Mouse (Mus musculus) myocyte (in vitro differentiated cells): ENCODE results near the gene Ptcd2. TPM values are rescaled to one million over a fixed set of nuclear protein-coding genes. Genes with fewer than 3 reads are reported as not detected.

Experiments
- H3K27me3 ChIP-seq: one replicate; pipeline ENCODE4 v1.6.1; 2011; ENCODE audit not compliant: control insufficient read depth, insufficient read depth, insufficient read length
- H3K36me3 ChIP-seq: one replicate; pipeline ENCODE4 v1.6.1; 2011; ENCODE audit not compliant: control insufficient read depth, insufficient read depth
- H3K4me2 ChIP-seq: one replicate; pipeline ENCODE4 v1.6.1; 2011; ENCODE audit warnings: low read depth, control low read depth
- H3K4me3 ChIP-seq: one replicate; pipeline ENCODE4 v1.5.1; 2011; ENCODE audit warnings: mild to moderate bottlenecking, control low read depth, moderate library complexity
- H3K79me2 ChIP-seq: one replicate; pipeline ENCODE4 v1.6.1; 2011; ENCODE audit not compliant: control insufficient read depth, insufficient read depth
- H3ac ChIP-seq: one replicate; pipeline ENCODE4 v1.6.1; 2011; ENCODE audit not compliant: control insufficient read depth, insufficient read length
- CEBPB ChIP-seq: IDR thresholded peaks from 2 replicates; pipeline ENCODE4 v1.6.1; 2011; ENCODE audit warnings: mild to moderate bottlenecking, moderate library complexity; ENCODE audit not compliant: poor library complexity, insufficient read depth, severe bottlenecking
- E2F4 ChIP-seq: IDR thresholded peaks from one replicate; pipeline ENCODE4 v1.6.1; 2011; ENCODE audit warnings: mild to moderate bottlenecking, control low read depth, moderate library complexity; ENCODE audit not compliant: insufficient read depth
- MAX ChIP-seq: IDR thresholded peaks from one replicate; pipeline ENCODE4 v1.6.1; 2011; ENCODE audit warnings: low read depth, mild to moderate bottlenecking, control low read depth
- MYOD1 ChIP-seq, 3 experiments: IDR thresholded peaks; one replicate each; pipeline ENCODE4 v1.6.1; 2011; ENCODE audit warnings: control low read depth in 2 of 3, low read depth in 2 of 3, mild to moderate bottlenecking in 2 of 3, moderate library complexity in 1 of 3; ENCODE audit not compliant: insufficient read length in 2 of 3, control insufficient read depth in 1 of 3
- MYOG ChIP-seq, 3 experiments: IDR thresholded peaks; one replicate each; pipeline ENCODE4 v1.6.1; 2011; ENCODE audit warnings: control low read depth in 2 of 3, low read depth in 2 of 3, mild to moderate bottlenecking in 2 of 3; ENCODE audit not compliant: insufficient read length in 2 of 3, control insufficient read depth in 1 of 3, insufficient read depth in 1 of 3
- POLR2A ChIP-seq: IDR thresholded peaks from one replicate; pipeline ENCODE4 v1.6.1; 2011; ENCODE audit warnings: low read depth, mild to moderate bottlenecking, control low read depth, moderate library complexity; ENCODE audit not compliant: insufficient read length
- POLR2AphosphoS2 ChIP-seq: IDR thresholded peaks from one replicate; pipeline ENCODE4 v1.6.1; 2011; ENCODE audit warnings: low read depth, control low read depth; ENCODE audit not compliant: insufficient read length
- REST ChIP-seq: IDR thresholded peaks from one replicate; pipeline ENCODE4 v1.6.1; 2011; ENCODE audit warnings: mild to moderate bottlenecking, control low read depth, moderate library complexity; ENCODE audit not compliant: insufficient read depth, insufficient read length
- SRF ChIP-seq: IDR thresholded peaks from one replicate; pipeline ENCODE4 v1.6.1; 2011; ENCODE audit warnings: low read depth; ENCODE audit not compliant: control insufficient read depth, insufficient read length
- TCF12 ChIP-seq: IDR thresholded peaks from one replicate; pipeline ENCODE4 v1.6.1; 2011; ENCODE audit warnings: mild to moderate bottlenecking, control low read depth; ENCODE audit not compliant: poor library complexity, insufficient read depth, severe bottlenecking
- TCF3 ChIP-seq: IDR thresholded peaks from one replicate; pipeline ENCODE4 v1.6.1; 2011; ENCODE audit warnings: low read depth, control low read depth; ENCODE audit not compliant: insufficient read length
- USF1 ChIP-seq: IDR thresholded peaks from one replicate; pipeline ENCODE4 v1.6.1; 2011; ENCODE audit warnings: low read depth, mild to moderate bottlenecking, control low read depth, moderate library complexity
- polyA plus RNA-seq: library from polyadenylated mRNA; unstranded; fragments of >200 nt; fragmentation: generic; extraction: Trizol; gene quantifications from one replicate; pipeline ENCODE4 v1.2.1, GENCODE M21; 2012; ENCODE audit warnings: missing spikeins

Gene Ptcd2
- polyA plus RNA-seq, 1 experiment = 25.1 TPM

DNA sequence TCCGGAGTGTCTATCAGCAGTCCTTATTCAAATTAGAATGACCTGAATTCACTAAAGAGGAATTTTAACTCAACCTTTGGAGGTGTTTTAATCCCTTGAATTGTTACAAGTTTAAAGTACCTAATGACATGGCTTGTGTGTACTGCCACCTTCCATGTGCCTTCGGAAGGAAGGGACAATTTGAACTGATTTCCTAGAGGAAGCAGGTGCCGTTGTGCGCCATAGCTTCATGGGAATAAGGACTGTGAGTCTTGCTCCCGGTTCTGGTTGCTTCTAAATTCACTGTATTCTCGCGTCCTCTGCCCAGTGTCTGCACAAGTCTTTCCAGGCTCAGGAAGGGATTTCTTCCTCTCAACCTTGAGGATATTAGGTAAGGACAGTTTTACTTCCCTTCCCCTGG lies 41.8 kb upstream of the Ptcd2 start:
- H3ac ChIP-seq = no peak overlapping the region
- TF ChIP-seq REST = no peak
- no peak for TF ChIP-seq TCF12
- TF ChIP-seq E2F4 = no peak
- no peak for TF ChIP-seq MAX
- no peak for TF ChIP-seq CEBPB
- TF ChIP-seq USF1 = no peak
- no peak for TF ChIP-seq POLR2A
- no peak for TF ChIP-seq MYOD1 (IDR thresholded peaks at IDR 0.05; ENCODE audit: control insufficient read depth in 1 of 3, insufficient read length in 2 of 3, low read depth in 2 of 3)
- TF ChIP-seq MYOG (IDR thresholded peaks at IDR 0.05; ENCODE audit: control insufficient read depth in 1 of 3, insufficient read depth in 1 of 3, insufficient read length in 2 of 3, low read depth in 2 of 3) = no peak
- no peaks in the 10 kb centered on the region for H3K27me3 ChIP-seq
- no peaks in the 10 kb centered on the region for H3K79me2 ChIP-seq
- H3K4me2 ChIP-seq = no peak overlapping the region
- no peaks in the 10 kb centered on the region for H3K36me3 ChIP-seq
- no peak overlapping the region for H3K4me3 ChIP-seq

DNA sequence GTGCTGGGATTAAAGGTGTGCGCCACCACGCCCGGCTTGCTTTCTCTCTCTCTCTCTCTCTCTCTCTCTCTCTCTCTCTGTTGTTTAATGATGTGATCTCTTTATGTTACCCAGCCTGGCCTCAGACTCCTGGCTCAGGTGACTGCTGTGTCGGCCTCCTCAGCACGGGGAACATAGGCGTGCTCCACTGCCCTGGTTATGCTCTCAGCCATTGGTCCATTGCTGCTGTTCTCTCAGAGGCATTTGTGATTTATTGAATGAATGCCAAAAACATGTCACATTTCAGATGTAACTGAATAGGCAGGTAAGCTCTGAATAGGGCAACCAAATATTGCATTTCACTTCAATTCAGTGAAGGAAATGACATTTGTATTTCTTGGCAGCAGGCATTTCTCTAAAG lies 41.4 kb upstream of the Ptcd2 start:
- Histone ChIP-seq H3ac (no peak overlapping the region), H3K4me3 (no peak overlapping the region), H3K4me2 (no peak overlapping the region), H3K36me3 (no peaks in the 10 kb centered on the region), H3K79me2 (no peaks in the 10 kb centered on the region), H3K27me3 (no peaks in the 10 kb centered on the region)
- TF ChIP-seq MYOD1 (IDR thresholded peaks at IDR 0.05; ENCODE audit: control insufficient read depth in 1 of 3, insufficient read length in 2 of 3, low read depth in 2 of 3) (no peak), SRF (no peak), MAX (no peak), TCF3 (no peak), POLR2AphosphoS2 (no peak), USF1 (no peak), CEBPB (no peak)

DNA sequence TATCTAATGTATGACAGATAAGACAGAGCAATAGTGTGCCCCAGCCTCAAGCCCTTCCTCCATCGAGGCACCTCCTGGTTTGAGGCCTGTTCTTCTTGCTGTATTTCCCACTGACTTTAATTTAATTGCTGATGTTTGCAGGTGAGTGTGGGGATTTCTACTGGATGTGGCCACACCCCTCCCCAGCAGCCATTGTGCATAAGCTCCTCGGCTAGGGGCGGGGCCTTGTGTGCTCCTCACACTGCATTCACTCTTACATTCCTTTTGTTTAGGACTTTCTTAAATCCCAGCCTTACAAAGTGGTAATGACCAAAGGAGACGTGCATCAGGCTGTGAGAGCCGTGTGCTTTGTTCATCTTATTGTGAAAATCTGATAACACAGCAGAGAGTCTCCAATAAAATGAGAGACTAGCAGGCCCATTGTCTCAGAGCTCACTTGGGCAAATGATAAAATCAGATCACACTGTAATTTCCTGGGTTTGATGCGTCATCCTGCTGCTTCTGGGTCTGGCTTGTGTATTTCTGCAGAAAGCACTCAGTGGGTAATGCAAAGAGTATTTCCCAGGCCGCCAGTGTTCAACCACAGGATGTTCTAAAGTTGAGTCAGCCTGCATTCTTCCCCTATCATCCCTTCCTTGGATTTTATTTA lies 40.2 kb upstream of the Ptcd2 start:
- Histone ChIP-seq H3ac (no peak overlapping the region), H3K4me2 (peak overlapping the region; percentile 60), H3K36me3 (no peaks in the 10 kb centered on the region), H3K4me3 (no peak overlapping the region), H3K79me2 (no peaks in the 10 kb centered on the region), H3K27me3 (no peaks in the 10 kb centered on the region)
- TF ChIP-seq MYOD1 (IDR thresholded peaks at IDR 0.05; ENCODE audit: control insufficient read depth in 1 of 3, insufficient read length in 2 of 3, low read depth in 2 of 3) = no peak
- no peak for TF ChIP-seq SRF

DNA sequence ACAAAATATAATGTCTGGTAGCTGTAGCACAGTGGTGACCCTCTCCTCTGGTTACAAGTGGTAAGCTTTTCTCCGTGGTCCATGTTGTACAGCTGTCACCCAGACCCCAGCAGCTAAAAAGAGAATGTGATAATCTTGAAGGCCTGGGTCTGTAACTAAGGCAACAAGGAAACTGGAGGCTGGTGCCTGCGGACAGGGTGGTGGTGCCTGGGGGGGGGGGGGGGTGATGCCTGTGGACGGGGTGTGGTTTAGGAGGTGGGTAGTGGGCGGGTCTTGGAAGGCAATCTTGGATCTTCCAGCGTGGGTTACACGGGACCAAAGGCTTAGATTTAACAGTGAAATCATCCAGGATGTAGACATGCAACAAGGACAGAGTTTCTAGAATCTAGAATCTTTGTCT lies 37.9 kb upstream of the Ptcd2 start:
- TF ChIP-seq MYOG (IDR thresholded peaks at IDR 0.05; ENCODE audit: control insufficient read depth in 1 of 3, insufficient read depth in 1 of 3, insufficient read length in 2 of 3, low read depth in 2 of 3) (peak in 1 of 3 experiments; percentile 29), MAX (no peak), TCF12 (no peak), MYOD1 (IDR thresholded peaks at IDR 0.05; ENCODE audit: control insufficient read depth in 1 of 3, insufficient read length in 2 of 3, low read depth in 2 of 3) (peak in 1 of 3 experiments; percentile 30)
- peak overlapping the region; percentile 37 for H3K4me2 ChIP-seq
- H3K36me3 ChIP-seq = no peaks in the 10 kb centered on the region
- H3K79me2 ChIP-seq = no peaks in the 10 kb centered on the region
- H3ac ChIP-seq = no peak overlapping the region
- H3K27me3 ChIP-seq = no peaks in the 10 kb centered on the region
- no peak overlapping the region for H3K4me3 ChIP-seq

DNA sequence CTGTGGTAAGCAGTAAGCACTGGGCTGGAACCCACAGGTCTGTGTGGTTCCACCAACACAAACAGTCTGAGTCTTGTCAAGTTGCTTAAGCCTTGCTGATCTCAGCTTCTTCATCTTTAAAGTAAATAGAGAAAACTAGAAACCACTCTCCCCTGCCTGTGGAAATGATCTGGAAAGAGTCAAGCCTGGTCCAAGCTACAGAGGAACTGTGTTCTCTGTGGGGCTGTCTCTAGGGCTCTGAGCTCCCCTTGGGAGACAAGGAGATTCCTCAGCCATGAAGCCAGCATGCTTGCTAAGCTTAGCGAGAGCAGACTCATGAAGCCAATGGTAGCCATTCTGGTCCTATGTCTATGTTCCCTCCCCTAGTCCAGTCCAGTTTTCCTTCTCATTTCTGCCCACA lies 33.7 kb upstream of the Ptcd2 start:
- no peak overlapping the region for H3K4me3 ChIP-seq
- TF ChIP-seq TCF12 (no peak), REST (no peak), E2F4 (no peak), MYOG (IDR thresholded peaks at IDR 0.05; ENCODE audit: control insufficient read depth in 1 of 3, insufficient read depth in 1 of 3, insufficient read length in 2 of 3, low read depth in 2 of 3) (no peak), POLR2AphosphoS2 (no peak)
- no peaks in the 10 kb centered on the region for H3K36me3 ChIP-seq
- H3K79me2 ChIP-seq = no peaks in the 10 kb centered on the region
- H3K27me3 ChIP-seq = no peaks in the 10 kb centered on the region
- H3K4me2 ChIP-seq = no peak overlapping the region
- no peak overlapping the region for H3ac ChIP-seq

DNA sequence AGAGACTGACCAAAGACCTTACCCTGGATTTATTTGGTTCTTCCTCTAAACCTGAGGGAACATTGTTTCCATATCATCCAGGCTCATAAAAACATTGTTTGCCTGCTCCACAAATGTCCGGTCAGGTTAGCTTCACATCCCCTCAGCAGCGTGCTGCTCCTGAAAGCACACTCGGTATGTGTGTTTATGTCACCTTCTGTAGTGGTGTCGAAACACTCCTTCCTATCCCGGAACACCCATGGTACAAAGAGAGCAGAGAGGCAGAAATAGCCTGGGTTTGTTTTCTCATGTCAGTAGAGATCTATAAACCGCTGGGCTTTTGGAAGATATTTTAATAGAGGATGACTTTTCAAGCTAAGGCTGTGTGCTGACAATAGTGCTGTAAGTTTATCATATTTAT lies 32.5 kb upstream of the Ptcd2 start:
- no peak overlapping the region for H3K4me3 ChIP-seq
- no peaks in the 10 kb centered on the region for H3K79me2 ChIP-seq
- no peaks in the 10 kb centered on the region for H3K27me3 ChIP-seq
- no peak overlapping the region for H3K4me2 ChIP-seq
- no peak overlapping the region for H3ac ChIP-seq
- no peaks in the 10 kb centered on the region for H3K36me3 ChIP-seq
- no peak for TF ChIP-seq SRF
- no peak for TF ChIP-seq E2F4
- no peak for TF ChIP-seq TCF12
- no peak for TF ChIP-seq USF1
